Mouse (Mus musculus) heart, embryonic 12.5 days (tissue): ENCODE data around the gene Copb2. TPM values are rescaled to one million over a fixed set of nuclear protein-coding genes. Genes with fewer than 3 reads are reported as not detected.

Experiments
- polyA plus RNA-seq: library from polyadenylated mRNA; unstranded; fragments of >200 nt; fragmentation: Nextera tagmentation; extraction: Ambion mirVana; gene quantifications from 2 replicates; pipeline ENCODE4 v1.2.1, GENCODE M21; 2016

The Copb2 gene
- polyA plus RNA-seq, 1 experiment from 2014 or later: 153 TPM

Other genes starting within 250 kb of the Copb2 start
- gene Rbp1, start 140.8 kb upstream of the Copb2 start, polyA plus RNA-seq: 60.3 and 64.1 TPM in 2 replicates
- gene Rbp2, start 77.6 kb upstream of the Copb2 start, polyA plus RNA-seq: 0.31 and 0.33 TPM in 2 replicates
- gene Mrps22, start 37.9 kb downstream of the Copb2 start, polyA plus RNA-seq: 58.8 and 61.9 TPM in 2 replicates